Mouse (Mus musculus): ENCODE data around the gene Nup85.

The Nup85 gene

GRCm38 (mm10) chr11:115632247-115632646 lies 68.0 kb downstream of the Nup85 start:
- no peak for DNase-seq (ENCODE audit: low spot score in 2 of 2)

GRCm38 (mm10) chr11:115632862-115633261 lies 68.6 kb downstream of the Nup85 start:
- DNase-seq (ENCODE audit: low spot score in 2 of 2): no peak

Data from cerebellum, postnatal 4 days (tissue).